Mouse (Mus musculus) inflammation-experienced regulatory T-cells, adult 6 months (primary cell): ENCODE measurements at regions not wholly inside any gene's neighbourhood (a gene's known extent, or its start where the extent isn't known, plus 50 kb on each side); places are given as distances from the start of the nearest gene placed in this dataset.

ENCODE experiments used
- ATAC-seq: one replicate; pipeline ENCODE4 v1.8.0; 2017

DNA sequence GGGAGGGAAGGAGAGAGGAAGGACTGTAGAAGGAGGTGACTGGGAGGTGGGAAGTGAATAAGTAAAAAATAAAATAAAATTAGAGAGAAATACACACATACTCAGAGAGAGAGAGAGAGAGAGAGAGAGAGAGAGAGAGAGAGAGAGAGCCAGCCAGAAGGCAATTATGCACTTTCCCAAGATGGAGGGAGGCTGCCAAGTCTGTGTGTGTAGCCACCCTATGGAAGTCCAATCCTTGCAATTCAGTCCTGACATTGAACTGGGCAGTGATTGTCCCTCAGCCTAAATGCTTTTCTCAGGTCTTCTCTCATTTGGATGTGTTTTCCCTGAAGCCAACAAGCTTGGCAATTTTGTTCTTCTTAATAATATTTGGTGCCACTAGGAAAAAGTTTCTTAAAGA, 197.3 kb upstream of the Mctp2 start:
- no peak for ATAC-seq

DNA sequence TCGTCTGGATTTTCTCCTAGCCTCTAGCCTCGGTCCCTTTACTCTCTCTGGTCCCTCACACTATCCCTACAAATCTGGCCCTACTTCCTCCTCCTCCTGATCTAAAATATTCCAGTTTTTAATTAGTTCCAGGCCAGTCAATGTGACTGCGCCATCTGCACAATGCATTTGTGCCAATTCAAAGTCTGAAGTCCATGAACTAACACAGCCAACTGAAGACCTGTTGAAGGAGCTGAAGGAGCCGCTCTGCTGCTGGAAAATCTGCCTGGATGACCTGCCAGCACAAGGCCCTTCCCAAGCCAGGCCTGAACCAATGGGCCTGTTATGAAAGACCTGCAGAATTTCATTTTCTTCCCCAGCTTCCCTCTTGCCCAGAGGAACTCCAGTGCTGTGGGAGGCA, 197.9 kb upstream of the Mctp2 start:
- no peak for ATAC-seq

DNA sequence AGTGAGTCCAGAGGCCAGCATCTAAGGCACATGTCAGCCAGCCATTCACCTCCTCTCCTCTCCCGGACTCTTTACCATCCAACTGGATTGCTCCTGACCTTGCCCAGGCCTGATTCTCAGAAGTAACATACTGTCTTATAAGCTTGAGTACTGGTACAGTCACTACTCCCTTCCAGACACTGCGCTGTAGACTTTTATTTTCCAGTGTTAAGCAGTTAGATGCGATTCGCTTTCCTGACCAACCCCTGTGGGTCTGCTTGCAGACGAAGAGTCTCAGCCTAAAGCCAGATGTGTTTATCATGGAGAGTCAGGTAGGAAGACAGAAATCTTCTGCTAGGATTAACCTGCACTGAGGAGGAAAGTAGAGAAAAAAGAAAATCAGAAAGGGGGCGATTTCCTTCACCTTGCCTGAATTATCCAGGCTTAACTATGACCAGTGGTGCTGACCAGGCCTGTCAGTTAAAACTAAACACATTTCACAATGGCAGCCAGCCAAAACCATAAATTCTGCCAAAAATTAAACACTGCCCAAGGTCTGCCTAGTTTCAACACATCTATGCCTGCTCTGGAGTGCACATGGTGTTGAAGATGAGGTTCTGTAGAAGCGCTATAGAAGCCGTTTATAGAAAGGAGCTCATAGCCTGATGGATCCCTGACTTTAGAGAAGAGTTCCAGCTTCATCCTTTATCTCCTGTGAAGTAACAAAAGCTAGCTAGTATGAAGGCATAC, 199.5 kb upstream of the Mctp2 start:
- no peak for ATAC-seq

DNA sequence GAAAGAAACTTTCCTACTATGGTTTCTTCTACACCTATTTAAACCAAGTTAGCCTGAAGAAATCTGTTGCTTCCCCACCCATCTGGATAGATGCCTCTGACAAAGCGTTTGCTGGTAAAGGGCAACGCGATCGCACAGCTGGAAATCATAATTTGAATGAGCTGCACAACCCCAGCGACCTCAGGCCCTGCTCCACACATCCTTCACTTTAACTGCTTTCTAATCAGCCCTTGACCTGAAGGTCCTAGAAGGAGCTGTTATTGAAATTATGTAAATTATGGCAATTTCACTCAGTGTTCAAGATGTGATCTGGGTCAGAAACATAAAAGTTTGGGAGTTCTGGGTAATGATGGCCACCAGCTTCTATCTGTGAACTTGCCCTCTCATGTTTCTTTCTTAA, 201.5 kb upstream of the Mctp2 start:
- no peak for ATAC-seq

DNA sequence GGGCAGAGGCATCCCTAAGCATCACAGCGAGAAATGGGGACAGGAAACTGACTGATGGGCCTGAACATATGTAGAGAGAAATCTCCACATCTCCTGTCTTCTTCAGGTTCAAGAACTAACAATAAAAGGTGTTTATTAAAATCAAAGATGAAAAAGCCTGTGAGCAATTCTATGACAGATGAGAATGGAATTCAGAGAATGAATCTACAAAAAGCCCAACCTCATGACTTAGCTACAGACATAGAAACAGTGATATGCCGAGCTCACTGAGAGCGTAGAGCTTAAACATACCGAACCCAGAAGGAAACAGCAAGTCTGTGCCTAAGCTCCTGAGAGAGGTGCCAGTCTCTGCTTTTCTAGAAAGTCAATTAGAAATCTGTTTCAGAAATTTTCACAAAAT, 203.7 kb upstream of the Mctp2 start:
- no peak for ATAC-seq

DNA sequence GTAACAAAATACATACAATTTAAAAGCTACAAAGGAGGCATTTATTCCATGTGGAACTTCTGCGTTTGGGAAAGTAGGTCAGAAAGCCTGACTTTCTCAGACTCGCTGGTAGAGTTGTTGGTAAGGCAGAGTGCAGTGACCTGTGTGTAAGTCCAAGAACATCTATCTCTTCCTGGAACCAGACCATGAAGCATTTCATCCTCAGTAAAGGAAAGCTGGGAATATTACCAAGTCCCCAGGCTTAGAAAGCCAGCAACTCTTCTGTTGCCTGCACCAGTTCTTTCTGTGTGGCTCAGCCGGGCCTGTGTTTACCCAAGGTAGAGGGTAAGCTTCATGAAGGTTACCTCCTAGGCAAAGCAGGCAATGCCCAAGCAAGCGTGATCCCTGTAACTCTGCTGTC, 207.0 kb upstream of the Mctp2 start:
- ATAC-seq, result no peak

- ATAC-seq, result no peak
Observed at GRCm38 (mm10) chr7:72514851-72515250, 208.4 kb upstream of the Mctp2 start.

DNA sequence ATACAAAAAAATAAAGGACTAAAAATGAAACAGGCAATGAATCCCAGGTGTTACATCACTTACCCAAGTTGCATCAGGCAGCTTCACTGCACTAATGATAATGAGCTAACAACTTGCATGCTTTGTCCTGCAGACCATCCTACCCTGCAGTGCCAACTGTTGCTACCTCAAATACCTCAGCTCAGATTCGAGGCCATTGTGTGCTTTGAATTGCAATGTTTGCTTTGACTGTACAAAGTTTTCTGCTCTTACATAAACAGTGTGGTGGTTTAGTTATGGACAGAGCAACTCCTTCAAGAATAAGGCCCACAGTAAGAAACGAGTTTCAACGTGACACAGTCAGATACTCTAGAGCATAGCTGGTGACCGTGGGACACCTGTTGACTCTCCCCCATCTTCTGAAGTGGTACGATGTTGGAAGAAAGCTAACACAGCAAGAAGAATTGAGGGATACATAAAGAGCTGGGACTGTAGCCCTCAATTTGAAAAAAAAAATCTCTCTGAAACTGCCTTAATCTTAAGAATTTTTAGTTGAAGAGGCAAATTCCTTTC, 212.1 kb upstream of the Mctp2 start:
- no peak for ATAC-seq

GRCm38 (mm10) chr7:72519359-72520115, 213.1 kb upstream of the Mctp2 start:
- ATAC-seq, result no peak

GRCm38 (mm10) chr7:72528873-72529272, 222.5 kb upstream of the Mctp2 start:
- no peak for ATAC-seq

GRCm38 (mm10) chr7:72538288-72538687, 231.9 kb upstream of the Mctp2 start:
- no peak for ATAC-seq

DNA sequence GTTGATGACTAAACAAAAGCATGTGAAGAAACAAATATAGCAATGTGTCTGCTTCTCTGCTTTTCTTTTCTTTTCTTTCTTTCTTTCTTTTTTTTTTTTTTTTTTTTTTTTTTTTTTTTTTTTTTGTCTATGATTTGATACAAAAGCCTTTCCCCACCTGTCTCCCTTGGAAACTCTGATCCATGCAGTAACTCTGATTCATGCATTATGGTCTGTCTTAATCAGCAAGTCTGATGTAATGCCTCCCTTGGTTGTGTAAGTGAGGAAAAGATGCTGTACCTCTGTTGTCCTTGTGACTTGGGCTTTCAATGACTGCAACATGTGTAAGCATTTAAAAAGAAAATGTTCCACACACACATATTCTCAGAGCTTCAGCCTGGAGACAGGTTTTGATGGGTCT, 233.5 kb upstream of the Mctp2 start:
- no peak for ATAC-seq

DNA sequence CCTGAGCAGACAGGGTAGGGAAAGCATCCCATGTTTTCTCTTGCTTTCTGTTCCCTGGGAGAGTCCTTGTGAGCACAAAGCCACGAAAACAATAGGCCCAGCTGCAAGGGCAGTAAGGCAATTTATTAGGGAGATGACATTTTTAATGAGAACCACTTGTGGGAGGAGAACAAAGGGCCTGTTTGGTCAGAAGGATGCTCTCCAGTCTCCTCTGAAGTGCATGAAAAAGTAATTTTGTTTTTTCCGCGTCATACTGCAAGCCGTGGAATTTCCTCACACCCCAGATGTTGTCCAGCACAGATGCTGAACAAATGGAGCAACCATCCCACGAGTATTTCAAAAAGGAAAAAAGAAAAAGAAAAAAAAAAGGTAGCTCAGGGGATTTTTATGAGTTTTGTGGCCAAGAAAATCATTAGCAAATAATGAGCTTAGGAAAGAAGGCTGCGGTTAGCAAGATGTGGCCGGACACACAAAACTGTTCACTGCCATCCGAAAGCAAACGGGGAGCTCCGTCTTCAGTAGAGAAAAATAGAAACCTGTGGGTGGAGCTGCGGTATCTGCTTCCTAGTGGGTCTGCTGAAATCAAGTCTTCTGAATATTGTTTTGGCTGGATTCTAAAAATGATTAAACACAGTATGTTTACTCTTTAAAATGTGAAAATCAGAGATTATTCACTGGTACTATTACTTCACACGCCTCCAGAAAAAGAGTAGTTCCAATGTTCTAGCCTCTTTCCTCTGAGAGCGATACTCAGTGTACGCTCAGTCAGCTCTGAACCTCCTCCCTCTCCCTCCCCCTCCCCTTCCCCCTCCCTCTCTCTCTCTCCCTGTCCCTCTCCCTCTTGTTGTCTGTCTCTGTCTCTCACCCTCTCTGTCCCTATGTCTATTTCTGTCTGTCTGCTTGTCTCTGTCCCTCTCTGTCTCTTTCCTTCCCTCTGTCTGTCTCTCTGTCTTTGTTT, 235.4 kb upstream of the Mctp2 start:
- no peak for ATAC-seq

DNA sequence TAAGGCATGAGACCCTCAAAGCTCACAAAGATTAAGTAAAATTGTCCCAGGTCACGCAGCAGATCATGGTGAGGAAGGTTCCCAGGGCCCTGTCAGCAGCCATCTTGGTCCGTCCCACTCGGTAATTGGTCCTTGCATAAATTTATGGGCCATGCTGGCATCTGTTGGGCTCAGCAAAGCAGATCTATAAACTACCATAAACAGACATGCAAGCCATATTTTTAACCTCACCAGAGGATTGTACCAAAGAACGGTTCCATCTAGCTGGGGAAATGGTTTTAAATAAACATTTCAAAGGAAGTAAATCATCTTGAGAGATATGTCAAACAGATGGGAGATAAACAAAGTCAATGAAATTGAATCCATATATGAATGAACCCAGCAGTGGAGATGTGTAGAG, 237.1 kb upstream of the Mctp2 start:
- no peak for ATAC-seq

DNA sequence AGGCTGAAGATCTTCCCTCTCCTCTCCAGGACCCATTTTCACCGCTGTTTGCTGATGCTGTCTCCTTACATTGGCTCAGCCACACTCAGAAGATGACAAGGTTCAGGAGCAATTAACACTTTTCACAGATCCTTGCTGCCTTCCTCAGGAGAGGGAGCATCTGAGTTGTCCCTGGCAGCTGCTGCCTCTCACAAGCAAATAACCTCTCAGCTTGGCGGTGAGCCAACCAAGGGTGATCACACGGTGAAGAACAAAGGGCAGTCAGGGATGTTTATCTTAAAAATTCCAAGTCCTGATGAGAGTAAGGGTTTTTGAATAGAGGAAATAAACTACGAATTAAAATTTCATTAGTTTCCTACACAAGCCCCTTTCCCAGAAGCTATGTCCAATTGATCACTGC, 237.5 kb upstream of the Mctp2 start:
- ATAC-seq, result no peak

GRCm38 (mm10) chr7:72567378-72567777, 261.0 kb upstream of the Mctp2 start:
- no peak for ATAC-seq

DNA sequence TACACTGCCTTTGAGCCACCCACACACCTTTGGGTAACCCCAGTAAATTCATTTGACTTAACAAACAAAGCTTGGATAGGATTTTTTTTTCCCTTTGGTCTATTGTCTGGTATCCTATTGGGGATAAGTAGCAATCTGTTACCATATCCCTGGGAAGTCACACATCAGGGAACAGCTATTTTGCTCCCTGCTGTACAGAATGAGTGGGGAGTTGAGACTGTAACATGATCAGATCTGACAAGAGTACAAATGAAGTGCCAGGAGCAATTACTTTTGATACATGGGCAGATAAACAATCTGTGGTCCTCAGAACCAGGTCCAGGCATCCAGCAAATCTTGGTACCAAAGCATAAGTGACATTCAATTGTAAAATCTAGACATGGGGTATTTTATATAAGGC, 262.8 kb upstream of the Mctp2 start:
- ATAC-seq, result no peak

- ATAC-seq, result no peak
Observed at GRCm38 (mm10) chr7:72574316-72574715, 267.9 kb upstream of the Mctp2 start.

DNA sequence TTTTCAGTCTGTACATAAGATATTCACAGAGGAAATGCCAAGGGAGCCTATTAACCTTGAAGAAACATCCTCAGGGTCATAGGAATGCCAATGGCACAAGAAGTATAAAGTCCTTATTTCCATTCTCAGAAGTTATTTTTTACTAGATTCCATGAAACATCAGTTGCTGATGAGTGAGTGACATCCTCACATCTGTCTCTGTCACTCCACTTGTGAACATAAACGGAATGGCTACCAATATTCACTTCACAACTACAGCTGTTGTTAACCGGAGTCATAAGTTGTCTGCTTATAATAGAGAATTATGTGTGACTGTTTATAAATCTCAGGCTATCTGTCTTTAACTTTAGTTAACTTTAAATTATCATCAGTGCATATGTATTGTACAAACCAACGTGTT, 278.0 kb upstream of the Mctp2 start:
- ATAC-seq, result no peak

GRCm38 (mm10) chr7:72589241-72589668, 282.8 kb upstream of the Mctp2 start:
- no peak for ATAC-seq

DNA sequence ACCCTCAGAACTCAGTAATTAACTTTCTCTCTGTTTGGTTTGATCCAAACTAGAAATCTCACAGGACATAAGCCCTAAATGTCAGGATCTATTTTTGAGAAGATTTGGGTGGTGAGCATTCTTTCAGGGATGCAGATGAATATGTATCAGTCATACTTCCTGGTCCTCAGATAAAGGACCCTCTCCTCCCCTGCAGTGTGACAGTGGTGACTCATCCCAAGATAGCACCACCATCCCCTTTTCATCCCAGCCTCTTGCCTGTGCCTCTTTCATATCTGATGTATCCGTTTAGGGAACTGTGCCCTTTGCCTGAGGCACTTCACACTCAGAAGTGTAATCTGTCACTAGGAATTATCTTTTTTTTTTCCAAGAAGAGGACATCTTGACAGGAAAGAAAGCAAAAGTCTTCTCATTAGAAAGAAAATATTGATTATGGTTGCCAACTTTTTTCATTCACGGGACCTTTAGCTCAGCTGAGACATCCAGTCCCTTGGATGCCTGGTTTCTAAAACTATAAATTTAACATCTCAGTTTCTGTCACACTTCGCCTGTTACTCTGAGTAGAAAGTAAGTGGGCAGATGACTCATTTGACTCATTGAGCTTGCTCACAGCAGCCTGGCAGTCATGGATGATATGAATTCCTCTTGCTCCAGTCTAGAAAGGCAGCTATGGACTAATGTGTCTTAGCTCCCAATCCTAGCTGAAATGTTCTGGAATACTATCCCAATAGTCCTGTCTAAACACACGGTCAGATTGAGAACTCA, 284.1 kb upstream of the Mctp2 start:
- no peak for ATAC-seq

- ATAC-seq, result no peak
Observed at GRCm38 (mm10) chr7:72592110-72592509, 285.7 kb upstream of the Mctp2 start.
